Mouse (Mus musculus) ovary, postnatal 14 days (tissue): ENCODE measurements around the gene Cdkl1.

Source experiments
- DNase-seq: peaks from one replicate; pipeline ENCODE4 v3.0.0; 2022; ENCODE audit warnings: low spot score

The Cdkl1 gene

DNA sequence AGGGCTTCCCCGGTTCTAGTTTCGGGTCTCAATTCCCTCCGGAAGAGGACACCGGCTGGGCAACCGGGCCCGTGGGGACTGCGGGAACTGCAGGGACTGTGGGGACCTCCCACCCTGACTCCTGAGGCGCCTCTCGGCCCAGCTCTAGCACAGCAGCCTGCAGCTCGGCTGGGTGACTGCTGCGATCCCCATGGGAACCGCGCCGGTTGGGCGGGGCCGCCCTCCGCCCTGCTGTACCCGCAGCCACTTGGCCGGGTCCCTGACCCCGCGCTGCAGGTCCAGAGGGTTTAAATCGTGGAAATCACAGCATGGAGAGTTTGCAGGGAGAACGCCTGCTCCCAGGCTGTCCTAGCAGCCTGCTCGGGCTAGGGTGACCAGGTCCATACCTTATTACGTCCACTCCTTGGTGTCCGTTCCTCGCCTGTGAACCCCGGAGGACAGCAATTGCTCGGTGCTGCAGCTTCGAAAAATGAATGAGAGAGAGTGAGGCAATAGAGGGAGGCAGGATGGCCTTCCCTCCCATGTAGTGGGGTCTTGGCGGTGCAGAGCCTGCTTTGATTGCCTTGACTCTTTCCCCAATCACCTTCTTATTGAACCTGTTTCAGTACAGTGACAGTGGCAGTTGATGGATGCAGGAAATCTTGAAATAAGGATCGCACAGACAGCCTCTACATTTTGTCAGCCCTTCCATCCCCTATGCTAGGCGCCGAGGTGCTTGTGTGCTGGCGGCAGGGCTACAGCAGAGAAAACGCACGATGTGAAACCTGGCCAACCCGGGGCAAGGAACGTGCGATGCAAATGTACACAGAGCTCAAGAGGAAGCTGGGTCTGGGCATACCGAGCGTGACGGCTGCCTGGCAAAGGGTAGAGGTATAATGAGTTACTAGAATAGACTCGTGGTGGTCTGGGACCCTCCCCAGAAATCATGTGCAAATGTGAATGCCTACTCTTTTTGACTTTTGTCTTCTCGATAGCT is at the start of gene Cdkl1:
Cdkl1 (minus strand) TSS at position 738 of the 976 bp plus-strand sequence.
- peak; percentile 54 for DNase-seq

DNA sequence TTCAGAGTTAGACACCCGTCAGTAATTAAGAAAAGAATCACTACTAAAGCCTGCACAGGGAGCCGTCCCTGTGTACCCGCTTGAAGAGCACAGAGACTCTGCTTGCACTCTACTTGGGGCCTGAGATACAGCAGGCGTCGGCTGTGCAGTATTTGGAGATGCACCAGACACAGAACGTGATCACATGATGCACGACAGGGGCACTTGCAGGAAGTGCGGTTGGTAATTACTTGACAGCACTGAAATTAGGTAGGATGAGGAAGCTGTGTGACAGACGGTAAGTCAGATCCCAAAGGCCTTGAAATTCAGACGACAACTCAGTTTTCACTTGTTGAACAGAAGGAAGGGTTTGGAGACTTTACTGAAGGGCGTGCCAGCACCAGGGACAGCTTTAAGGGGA is 47.3 kb upstream of the Cdkl1 start:
- no peak for DNase-seq

GRCm38 (mm10) chr12:69833982-69834604 is 43.0 kb upstream of the Cdkl1 start:
- no peak for DNase-seq

- DNase-seq = no peak
Observed at GRCm38 (mm10) chr12:69831239-69831910, 40.3 kb upstream of the Cdkl1 start.

GRCm38 (mm10) chr12:69828214-69828613 is 37.1 kb upstream of the Cdkl1 start:
- DNase-seq = no peak

DNA sequence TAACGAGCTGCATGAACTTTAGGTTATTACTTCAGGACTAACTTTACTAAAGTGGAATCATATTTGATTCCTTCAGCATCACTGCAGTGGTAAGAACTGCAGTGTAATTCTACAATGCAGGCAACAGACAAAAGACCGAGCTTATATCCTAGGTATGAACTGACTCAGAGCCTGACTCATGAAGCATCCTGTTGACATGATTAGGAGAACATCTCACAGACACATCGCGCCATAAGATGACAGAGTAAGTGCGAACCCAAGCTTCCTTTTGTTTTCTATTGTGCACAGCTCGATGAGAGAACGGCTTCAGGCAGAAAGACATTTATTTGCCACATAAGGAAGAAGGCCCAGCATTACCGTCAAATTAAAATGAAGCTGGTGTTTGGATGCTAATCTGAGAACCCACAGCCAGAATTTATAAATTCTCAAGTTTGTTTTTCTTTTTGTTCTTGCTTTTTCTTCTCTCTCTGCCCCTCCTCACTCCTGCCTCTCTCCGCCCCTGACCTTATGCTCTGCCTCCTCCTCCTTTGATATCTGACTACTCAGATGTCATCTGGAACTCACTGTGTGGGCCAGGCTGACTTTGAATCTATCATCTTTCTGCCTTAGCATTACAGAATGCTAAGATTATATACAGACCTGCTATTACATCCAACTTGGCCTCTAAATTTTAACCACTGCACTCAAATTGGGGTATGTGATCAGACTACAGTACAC is 34.0 kb upstream of the Cdkl1 start:
- DNase-seq = no peak

- no peak for DNase-seq
Observed at GRCm38 (mm10) chr12:69814272-69814671, 23.2 kb upstream of the Cdkl1 start.

DNA sequence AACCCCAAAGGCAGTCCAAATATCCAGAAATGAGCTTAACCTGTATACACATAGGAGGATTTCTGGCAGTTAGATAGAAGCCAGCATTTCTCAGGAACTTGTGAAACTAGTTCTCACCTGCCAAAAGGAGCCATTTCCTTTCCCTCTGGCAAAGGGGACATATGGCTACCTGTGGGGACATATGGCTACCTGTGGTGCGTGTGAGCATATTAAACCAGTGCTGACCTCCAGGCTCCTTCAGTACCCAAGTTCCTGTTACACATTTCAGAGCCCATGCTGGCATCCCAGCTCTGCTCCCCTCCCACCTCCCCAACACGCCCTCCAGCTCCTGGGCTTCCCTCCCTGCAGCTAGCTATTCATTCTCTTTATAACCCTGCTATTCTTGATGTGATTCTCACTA is 22.5 kb upstream of the Cdkl1 start:
- no peak for DNase-seq

GRCm38 (mm10) chr12:69812986-69813385 is 21.9 kb upstream of the Cdkl1 start:
- no peak for DNase-seq

DNA sequence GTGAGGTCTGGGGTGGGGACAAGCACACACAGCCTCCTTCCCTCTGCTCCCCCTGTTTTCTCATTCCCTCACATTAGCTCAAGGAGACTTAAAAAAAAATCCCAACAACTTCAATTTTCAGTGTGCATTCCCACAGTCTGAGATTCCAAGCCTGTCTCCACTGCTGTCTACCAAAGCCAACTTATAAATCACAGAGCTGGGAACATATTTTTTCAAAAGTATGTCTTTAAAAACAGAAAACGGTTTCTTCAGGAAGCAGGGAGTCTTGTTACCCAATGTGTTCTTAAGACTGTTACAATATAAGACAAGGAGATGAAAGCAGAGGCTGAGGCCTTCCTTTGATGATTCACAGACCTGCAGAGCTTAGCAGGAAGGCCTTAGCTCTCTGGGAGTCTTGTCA is 20.9 kb upstream of the Cdkl1 start:
- no peak for DNase-seq

DNA sequence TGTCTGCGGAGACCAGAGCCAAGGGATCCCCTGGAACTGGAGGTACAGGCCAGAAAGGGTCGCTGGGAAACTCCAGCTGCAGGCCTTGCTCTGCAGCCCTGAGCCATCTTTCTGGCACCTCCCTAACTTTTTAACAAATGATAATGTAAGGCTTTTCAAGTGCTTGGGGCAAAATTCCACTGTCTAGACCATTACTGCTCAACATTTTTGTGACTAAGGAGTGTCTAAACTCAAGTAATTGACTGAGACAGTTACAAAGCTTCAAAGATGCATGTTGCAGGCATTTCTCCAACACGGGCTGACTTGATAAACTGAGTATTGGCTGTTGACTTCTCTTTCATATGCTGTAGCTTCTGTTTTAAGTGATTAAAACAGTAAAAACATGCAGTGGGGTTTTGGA is 18.4 kb upstream of the Cdkl1 start:
- DNase-seq = no peak

DNA sequence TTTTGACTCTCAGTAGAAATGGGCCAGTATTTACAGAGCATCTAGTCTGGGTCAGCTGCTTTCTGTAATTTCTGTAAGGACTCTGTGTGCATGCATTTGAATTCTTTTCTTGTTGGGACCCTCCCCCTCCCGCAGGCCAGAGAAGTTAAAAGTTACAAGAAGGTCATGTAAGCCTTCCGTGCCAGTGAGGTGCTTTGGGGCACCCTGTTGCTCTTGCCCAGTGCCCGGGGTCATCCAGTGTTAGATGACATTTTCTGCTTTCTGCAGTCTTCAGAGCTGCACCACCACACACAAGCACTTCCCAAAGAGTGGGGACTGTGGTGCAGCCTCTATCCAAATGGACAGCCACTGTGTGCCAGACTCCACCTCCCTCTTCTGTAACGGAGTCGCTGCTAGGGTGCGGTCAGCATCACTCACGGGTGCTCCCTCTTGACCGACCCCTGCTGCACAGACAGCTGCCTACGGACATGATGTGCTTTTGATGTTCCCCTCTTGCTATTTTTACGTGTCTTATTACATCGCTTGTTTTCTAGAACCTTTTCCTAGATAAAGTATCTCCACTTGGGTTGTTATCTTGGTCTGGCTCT is 16.4 kb upstream of the Cdkl1 start:
- DNase-seq = no peak

DNA sequence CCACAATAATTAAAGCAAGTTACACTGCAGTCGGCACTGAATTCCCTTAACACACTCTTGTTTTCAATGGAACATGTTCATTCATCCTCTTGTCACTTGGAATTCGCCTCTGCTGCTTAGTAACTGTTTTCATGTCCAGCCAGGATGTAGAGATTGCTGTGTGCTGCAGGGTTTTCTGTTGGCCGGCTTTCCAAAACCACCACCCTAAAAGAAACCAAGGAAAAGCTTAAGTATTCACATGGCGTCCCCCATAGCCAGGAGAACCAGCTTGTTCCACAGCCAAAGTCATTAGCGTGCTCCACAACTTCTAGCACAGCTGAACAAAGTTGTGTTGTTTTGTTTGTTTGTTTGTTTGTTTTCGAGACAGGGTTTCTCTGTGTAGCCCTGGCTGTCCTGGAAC is 14.1 kb upstream of the Cdkl1 start:
- no peak for DNase-seq

DNA sequence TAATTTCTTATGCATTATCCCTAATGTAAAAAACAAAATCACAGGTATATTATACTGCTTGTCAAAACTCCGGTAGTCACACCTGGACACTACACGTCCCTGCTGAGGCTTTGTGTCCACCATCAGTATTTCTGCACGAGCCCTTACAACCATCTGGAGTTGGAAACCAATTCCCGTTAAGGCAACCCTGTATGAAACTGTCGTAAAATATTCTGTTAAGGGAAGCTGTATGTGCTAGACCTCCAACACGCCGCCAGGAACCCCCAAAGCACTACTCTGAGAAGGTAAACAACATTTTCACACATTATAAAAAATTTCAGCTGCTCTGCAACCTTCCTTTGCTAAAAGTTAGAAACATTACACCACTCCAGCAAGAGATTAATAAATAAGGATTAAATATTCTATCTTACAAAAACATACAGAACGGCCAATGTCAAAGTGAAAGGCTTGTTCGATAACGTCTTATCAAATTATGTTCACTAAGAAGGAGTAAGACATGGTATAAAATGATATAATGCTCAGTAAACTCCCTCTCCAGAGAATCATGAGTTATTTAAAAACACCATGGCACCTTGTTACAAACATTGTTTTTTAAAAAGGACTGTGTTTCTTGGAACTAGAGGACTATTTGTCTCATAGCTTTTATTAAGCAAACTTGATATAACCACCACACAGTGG is 13.5 kb upstream of the Cdkl1 start:
- DNase-seq = no peak

- DNase-seq = no peak
Observed at GRCm38 (mm10) chr12:69803196-69803595, 12.1 kb upstream of the Cdkl1 start.

DNA sequence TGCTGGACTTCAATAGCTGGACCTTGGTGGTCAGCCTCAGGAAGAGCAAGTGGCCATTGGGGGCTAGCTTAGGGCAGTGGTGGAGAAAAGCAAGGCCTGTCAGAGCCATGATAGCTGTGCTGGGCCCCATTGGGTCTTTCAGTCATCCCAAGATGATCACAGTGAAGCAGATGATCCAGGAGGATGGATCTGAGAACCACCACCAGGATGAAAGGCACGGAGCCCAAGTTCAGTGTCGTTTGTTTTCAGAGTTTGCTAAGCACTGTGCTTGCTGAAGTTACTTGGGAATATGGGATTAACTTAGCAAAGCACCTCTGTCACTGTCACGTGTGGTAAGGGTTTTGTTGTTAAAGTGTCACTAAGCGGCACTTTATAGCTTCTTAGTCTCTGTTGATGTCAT is 9.5 kb upstream of the Cdkl1 start:
- no peak for DNase-seq

DNA sequence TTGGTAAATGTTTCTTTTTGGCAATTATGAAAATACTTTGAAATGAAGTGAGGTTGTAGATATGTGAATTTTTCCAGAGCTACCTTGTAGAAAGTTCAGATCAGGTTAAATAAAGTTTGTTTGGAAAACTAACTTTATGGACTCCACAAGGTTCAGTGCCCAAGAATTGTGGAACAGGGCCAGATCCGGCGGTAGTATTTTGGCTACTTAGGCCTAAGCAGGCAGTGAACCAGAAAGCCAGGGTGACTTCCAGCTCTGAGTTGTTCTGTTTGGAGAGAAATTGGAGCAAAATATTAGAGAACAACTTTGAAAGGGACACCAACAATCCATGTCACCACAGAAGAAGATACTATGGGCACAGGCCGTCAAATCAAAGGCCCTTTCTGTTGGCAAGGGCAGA is 5.2 kb upstream of the Cdkl1 start:
- DNase-seq = no peak

DNA sequence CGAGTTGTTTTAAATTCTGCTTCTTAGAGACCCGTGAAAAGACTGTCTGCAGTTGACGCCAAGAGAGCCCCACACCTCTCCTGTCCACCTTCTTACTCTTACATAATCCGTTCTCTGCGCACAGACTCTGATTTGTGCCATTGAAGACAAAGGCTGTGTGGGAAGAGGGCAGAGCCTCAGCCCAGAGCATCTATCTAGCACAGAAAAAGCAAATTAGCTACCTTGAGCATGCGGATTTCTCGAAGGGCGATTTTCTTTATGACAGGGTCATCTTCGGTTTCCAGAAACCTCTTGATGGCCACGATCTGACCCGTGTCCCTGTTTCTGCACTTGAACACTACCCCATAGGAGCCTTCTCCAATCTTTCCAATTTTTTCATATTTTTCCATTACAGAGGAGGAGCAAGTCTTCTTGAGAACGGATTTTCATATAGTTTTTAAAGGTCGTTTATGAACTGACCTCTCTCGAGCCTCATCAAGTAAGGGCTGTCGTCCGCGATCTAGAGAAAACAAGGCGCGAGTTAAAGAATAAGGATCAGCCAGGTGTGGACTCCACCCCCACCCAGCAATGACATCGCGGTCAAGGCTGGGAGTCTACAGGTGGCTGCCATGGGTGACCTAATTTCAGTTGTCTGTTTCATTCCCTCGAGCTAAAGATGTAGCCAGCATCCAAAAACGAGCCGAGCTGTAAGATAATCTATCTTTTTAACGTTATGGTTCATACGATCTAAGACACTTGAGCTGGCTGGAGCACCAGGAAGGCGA is 1.1 kb downstream of the Cdkl1 start:
- no peak for DNase-seq

DNA sequence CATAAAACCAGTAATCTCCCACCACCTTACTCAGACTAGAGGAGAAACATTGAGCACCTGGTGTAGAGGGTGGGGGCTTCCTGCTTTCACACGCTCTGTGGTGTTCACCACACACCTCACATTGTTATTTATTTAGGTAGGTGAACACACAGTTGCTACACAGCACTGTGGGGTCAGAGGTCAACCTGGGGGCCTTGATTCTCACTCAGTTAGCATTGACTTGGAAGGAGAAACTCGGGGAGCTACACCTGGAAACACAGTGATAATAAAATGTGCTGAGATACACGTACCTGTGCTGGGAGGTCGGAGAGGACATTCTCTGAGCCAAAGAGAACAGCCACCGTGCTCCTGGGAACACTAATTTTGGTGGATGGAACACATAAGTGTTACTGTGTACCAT is 2.7 kb downstream of the Cdkl1 start:
- no peak for DNase-seq

GRCm38 (mm10) chr12:69785471-69785870 is 5.6 kb downstream of the Cdkl1 start:
- no peak for DNase-seq
